Mouse (Mus musculus) ovary, adult 18-20 months (tissue): ENCODE data around the gene Spata1.

Source experiments
- DNase-seq: peaks from one replicate; pipeline ENCODE4 v3.0.0; 2022; ENCODE audit warnings: low spot score, mixed read lengths

The Spata1 gene

DNA sequence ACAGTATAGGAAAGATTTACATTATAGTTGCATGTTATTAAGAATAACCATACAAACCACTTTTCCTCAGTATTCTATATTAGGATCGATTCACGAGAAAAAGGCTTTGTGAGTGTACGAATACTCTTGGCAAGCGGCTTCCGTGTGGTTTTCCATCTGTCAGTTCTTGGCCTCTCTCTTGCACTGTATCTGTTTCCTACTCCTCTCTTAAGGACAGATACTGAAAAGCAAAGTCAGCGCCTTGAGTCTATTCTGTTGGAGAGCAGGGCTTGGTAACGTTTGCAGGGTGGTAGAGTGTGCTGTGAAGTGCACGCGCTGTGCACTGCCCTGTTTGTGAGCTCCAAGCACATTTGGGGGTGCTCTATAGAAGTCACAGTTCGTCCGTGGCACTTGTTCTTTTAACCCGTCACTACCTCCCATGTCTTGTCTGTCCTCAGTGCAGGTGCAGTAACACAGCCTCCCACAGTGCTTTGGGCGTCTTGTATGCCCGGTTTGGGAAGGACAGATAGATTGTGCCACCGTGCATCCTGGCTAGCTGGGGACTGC lies 79.5 kb downstream of the Spata1 start:
- no peak for DNase-seq

- no peak for DNase-seq
These were observed 80.0 kb downstream of the Spata1 start for GRCm38 (mm10) chr3:146419534-146419933.

DNA sequence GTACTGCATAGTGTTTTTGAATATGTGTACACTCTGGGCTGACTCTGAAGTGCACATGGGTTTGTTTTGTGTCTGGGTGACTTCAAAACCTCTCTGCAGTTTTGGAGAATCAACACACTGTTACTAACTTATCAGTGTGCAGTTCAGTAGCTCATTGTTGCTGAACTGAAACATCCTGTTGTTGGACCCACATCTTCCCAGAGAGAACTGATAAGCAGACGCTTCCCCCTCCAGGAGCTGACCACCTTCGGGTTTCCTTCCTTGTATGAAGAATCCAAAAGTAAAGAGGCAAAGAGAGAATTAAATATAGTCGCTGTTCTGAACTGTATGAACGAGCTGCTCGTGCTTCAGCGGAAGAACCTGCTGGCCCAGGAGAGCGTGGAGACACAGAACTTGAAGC lies 80.7 kb downstream of the Spata1 start:
- DNase-seq, result no peak

GRCm38 (mm10) chr3:146417873-146418272 lies 81.7 kb downstream of the Spata1 start:
- no peak for DNase-seq

GRCm38 (mm10) chr3:146414555-146414954 lies 85.0 kb downstream of the Spata1 start:
- DNase-seq, result no peak

- no peak for DNase-seq
These were observed 85.6 kb downstream of the Spata1 start for GRCm38 (mm10) chr3:146413992-146414391.

DNA sequence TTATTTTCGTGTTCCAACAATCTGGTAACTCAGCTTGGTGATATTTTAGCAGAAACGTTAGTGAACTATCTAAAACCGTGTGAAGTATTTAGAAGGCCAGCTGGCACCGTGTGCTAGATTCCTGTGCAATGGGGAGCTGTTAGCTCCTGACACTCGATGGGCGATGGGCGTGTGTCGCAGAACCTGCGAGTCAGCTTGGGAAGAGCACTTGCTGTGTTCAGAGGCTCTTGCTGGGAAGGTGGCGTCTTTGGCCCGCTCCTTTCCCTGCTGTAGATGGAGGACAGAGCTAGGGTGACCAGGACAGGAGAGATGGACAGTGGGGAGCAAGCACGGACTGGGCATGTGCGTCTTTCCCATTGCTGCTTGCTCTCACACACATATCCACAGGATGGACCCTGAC lies 86.5 kb downstream of the Spata1 start:
- DNase-seq, result no peak

DNA sequence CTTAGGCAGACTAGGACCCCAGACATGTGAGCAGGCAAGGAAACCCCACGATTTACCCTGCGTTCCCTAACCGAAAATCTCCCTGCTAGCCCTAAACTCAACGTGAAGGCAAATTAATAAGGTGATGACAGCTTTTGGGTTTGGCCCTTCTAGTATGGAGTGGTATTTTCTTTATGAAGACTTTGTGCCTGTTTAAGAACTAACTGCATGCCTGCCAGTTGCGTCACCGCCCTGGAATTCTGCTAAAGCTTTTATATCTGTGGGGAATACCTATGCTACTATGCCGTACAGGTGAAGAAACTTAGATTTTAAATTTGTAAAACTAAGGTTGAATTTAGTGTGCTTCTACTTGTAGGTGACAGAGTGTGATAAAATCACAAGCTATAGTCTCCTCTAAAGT lies 87.1 kb downstream of the Spata1 start:
- no peak for DNase-seq

- no peak for DNase-seq
These were observed 87.5 kb downstream of the Spata1 start for GRCm38 (mm10) chr3:146412008-146412407.

- DNase-seq, result no peak
These were observed 89.4 kb downstream of the Spata1 start for GRCm38 (mm10) chr3:146410114-146410513.
